Mouse (Mus musculus) stomach, embryonic 15.5 days (tissue): ENCODE measurements around the gene Ppt1. TPM values are rescaled to one million over a fixed set of nuclear protein-coding genes. Genes with fewer than 3 reads are reported as not detected.

Experiments used
- ATAC-seq: fragments of 200-750 bp; cut with Nextera tagmentation; 2 replicates; pipeline ENCODE4 v1.8.0; 2017; ENCODE audit warnings: low read depth, moderate number of reproducible peaks, moderate TSS enrichment; ENCODE audit not compliant: insufficient read depth, low FRiP score
- H3K27ac ChIP-seq: fragments of 300-500 bp; sonication (generic); 2 replicates; pipeline ENCODE4 v1.5.1; 2015; ENCODE audit warnings: mild to moderate bottlenecking, inconsistent platforms
- H3K27me3 ChIP-seq: fragments of 300-500 bp; sonication (generic); replicated peaks from 2 replicates; pipeline ENCODE4 v1.6.1; 2015; ENCODE audit warnings: inconsistent platforms
- H3K36me3 ChIP-seq: fragments of 300-500 bp; sonication (generic); 2 replicates; pipeline ENCODE4 v1.6.1; 2015; ENCODE audit warnings: inconsistent platforms
- H3K4me1 ChIP-seq: fragments of 300-500 bp; sonication (generic); 2 replicates; pipeline ENCODE4 v1.6.1; 2015; ENCODE audit warnings: inconsistent platforms
- H3K4me2 ChIP-seq: fragments of 300-500 bp; sonication (generic); 2 replicates; pipeline ENCODE4 v1.6.1; 2015; ENCODE audit warnings: mild to moderate bottlenecking, inconsistent platforms
- H3K4me3 ChIP-seq: fragments of 300-500 bp; sonication (generic); replicated peaks from 2 replicates; pipeline ENCODE4 v1.5.1; 2015; ENCODE audit warnings: inconsistent platforms
- H3K9ac ChIP-seq: fragments of 300-500 bp; sonication (generic); 2 replicates; pipeline ENCODE4 v1.6.1; 2015; ENCODE audit warnings: inconsistent platforms
- H3K9me3 ChIP-seq: fragments of 300-500 bp; sonication (generic); 2 replicates; pipeline ENCODE4 v1.6.1; 2016; ENCODE audit warnings: inconsistent platforms
- WGBS: fragments of 180-500 bp; shearing (Covaris S2); methylation state at CpG from one replicate; pipeline ENCODE4 v1.1.7; 2015; 5-methylcytosine and 5-hydroxymethylcytosine counted together
- polyA plus RNA-seq: library from polyadenylated mRNA; unstranded; fragments of >200 nt; fragmentation: Nextera tagmentation; extraction: Ambion mirVana; gene quantifications from 2 replicates; pipeline ENCODE4 v1.2.1, GENCODE M21; 2015

Ppt1 gene
- polyA plus RNA-seq, 1 experiment from 2014 or later: 73.9 TPM

DNA sequence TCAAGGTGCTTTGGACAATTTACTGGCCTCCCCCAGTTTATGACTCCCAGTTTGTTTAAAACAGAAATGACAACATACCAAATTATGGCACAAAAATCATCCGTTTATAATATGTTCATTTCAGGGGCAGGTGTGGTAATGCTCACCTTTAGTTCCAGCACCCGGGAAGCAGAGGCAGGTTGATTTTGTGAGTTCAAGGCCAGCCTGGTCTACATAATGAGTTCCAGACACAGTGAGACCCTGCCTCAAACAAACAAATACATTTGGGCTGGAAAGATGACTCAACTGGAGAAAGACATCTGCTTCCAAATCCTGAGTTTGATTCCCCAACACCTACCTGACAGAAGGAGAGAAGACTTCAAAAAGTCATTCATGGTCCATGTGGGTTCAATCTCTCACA is 51.3 kb downstream of the Ppt1 start:
- WGBS: 63% methylated on average over 2 of the region's 2 CpGs
- Histone ChIP-seq H3K4me2 (peak overlapping the region; percentile 78; the same call in 1 of the 2 replicates), H3K27ac (peak overlapping the region; percentile 100), H3K9me3 (no peaks in the 10 kb centered on the region), H3K9ac (no peak overlapping the region), H3K36me3 (no peaks in the 10 kb centered on the region), H3K4me3 (peak overlapping the region; percentile 83; the same call in 1 of the 2 replicates), H3K4me1 (peaks cover 19% of the 10 kb centered on the region), H3K27me3 (no peaks in the 10 kb centered on the region)
- ATAC-seq: no peak

DNA sequence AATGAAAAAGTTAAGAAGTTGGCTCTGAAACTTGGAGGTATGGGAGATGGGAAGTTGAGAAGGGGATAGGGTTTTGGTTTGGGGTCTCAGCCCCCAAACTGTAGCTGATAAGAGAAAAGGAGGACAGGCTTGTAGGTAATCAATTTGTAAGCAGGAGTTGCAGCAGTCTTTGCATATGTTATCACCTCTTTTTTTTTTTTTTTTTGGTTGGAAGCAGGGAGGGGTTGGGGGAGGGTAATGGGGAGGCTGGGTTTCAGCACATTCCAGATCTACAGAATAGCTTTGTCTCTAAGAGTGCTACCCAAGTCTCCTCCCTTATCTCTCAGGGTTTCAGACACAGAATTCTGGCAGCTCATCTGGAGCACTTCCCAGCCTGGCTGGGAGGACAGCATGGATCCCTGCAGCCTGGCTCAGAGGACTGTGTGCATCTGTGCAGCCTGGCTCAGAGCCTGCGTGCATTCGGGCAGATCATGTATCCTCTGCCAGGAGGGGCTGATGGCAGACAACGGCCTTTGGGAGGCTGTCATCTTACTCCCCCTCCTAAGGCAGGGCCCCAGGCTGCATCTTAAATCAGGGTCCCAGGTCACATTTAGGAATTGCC is 54.9 kb downstream of the Ppt1 start:
- no peak overlapping the region for H3K4me3 ChIP-seq
- H3K9me3 ChIP-seq: no peaks in the 10 kb centered on the region
- 10% methylated on average over 3 of the region's 3 CpGs for whole genome bisulfite sequencing
- H3K4me1 ChIP-seq: peaks cover 6% of the 10 kb centered on the region; the same call in 1 of the 2 replicates
- H3K9ac ChIP-seq: no peak overlapping the region
- H3K27me3 ChIP-seq: no peaks in the 10 kb centered on the region
- no peaks in the 10 kb centered on the region for H3K36me3 ChIP-seq
- H3K27ac ChIP-seq: peak overlapping the region; percentile 52; the same call in 1 of the 2 replicates
- ATAC-seq: no peak
- H3K4me2 ChIP-seq: no peak overlapping the region

DNA sequence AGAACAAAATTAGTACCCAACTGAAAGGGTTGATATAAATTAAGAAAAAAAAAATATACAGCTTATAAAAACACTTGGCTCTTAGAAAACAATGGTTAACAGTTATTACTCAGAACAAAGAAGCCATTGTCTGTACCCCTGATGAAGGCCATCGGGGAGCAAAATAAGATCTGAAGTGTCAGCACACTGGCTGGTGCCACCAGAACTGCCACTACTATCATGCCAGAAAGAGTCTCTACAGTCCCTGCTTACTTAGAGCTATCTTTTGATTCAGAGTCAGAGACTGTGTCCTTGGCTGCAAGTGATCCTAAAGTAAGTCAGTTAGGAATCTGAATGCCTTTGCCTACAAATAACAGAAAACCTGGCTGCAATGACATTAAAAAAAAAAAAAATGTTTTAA is 55.6 kb downstream of the Ppt1 start:
- Histone ChIP-seq H3K9ac (no peak overlapping the region), H3K4me2 (no peak overlapping the region), H3K9me3 (no peaks in the 10 kb centered on the region), H3K36me3 (no peaks in the 10 kb centered on the region), H3K27ac (no peak overlapping the region; the same call in 1 of the 2 replicates), H3K4me1 (peaks cover 6% of the 10 kb centered on the region; the same call in 1 of the 2 replicates), H3K27me3 (no peaks in the 10 kb centered on the region), H3K4me3 (no peak overlapping the region)
- ATAC-seq: no peak
- 53% methylated on average over 1 of the region's 1 CpGs for WGBS

DNA sequence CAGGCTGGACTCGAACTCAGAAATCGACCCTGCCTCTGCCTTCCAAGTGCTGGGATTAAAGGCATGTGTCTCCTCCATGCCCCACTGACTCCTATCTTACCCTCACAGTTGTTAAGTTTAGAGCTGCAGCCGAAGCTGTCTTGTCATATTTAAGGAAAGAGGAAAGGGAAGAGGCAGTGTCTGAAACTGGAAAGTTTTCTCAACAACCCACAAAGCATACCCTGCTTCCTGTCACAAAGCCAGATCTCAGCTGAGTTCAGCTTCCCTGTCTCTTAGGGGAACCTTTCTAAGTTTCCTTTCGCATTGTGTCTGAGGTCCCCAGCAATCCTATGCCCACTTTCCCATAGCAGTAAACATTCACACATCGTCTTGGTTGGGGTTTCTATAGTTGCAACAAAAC is 56.1 kb downstream of the Ppt1 start:
- H3K4me3 ChIP-seq: no peak overlapping the region
- H3K36me3 ChIP-seq: no peaks in the 10 kb centered on the region
- H3K27me3 ChIP-seq: no peaks in the 10 kb centered on the region
- no peak for ATAC-seq
- H3K9ac ChIP-seq: no peak overlapping the region
- H3K9me3 ChIP-seq: no peaks in the 10 kb centered on the region
- H3K27ac ChIP-seq: peak overlapping the region; percentile 2; the same call in 1 of the 2 replicates
- no peak overlapping the region for H3K4me2 ChIP-seq
- H3K4me1 ChIP-seq: peaks cover 6% of the 10 kb centered on the region; the same call in 1 of the 2 replicates
- WGBS: 69% methylated on average over 5 of the region's 5 CpGs

- WGBS: 68% methylated on average over 4 of the region's 4 CpGs
Observed at GRCm38 (mm10) chr4:122897750-122898149, 61.7 kb downstream of the Ppt1 start.

GRCm38 (mm10) chr4:122898313-122898712 is 62.3 kb downstream of the Ppt1 start:
- 14% methylated on average over 5 of the region's 5 CpGs for WGBS
- H3K36me3 ChIP-seq: no peaks in the 10 kb centered on the region
- ATAC-seq: no peak

More at GRCm38 (mm10) chr4:122897750-122898149, 61.7 kb downstream of the Ppt1 start:
- no peaks in the 10 kb centered on the region for H3K4me1 ChIP-seq
- H3K27ac ChIP-seq: no peak overlapping the region
- no peak for ATAC-seq
- no peaks in the 10 kb centered on the region for H3K36me3 ChIP-seq
- no peak overlapping the region for H3K4me3 ChIP-seq
- H3K4me2 ChIP-seq: no peak overlapping the region
- no peaks in the 10 kb centered on the region for H3K9me3 ChIP-seq
- H3K9ac ChIP-seq: no peak overlapping the region
- no peaks in the 10 kb centered on the region for H3K27me3 ChIP-seq

DNA sequence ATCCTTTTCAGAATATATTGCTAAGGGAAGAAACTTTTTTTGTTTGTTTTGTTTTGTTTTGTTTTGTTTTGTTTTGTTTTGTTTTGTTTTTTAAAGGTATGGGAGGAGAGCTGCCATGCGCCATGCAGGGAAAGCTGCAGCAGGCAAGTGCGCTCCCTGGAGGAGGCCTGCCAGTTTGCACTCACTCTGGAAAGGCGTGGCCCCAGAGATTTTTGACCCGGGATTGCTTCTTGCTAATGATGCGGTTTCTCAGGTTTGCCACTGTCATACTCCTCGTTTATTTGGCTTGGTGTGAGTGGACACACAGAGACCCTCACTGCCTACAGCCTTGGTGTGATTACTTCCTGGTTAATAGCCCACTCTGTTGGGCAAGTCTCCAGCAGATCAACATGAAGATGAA is 66.1 kb downstream of the Ppt1 start:
- no peaks in the 10 kb centered on the region for H3K36me3 ChIP-seq
- H3K9me3 ChIP-seq: no peaks in the 10 kb centered on the region
- H3K4me3 ChIP-seq: no peak overlapping the region
- ATAC-seq: no peak
- H3K27me3 ChIP-seq: no peaks in the 10 kb centered on the region
- H3K9ac ChIP-seq: no peak overlapping the region
- no peak overlapping the region for H3K4me2 ChIP-seq
- no peak overlapping the region for H3K27ac ChIP-seq
- H3K4me1 ChIP-seq: no peaks in the 10 kb centered on the region
- WGBS: 21% methylated on average over 6 of the region's 6 CpGs

More at GRCm38 (mm10) chr4:122898313-122898712, 62.3 kb downstream of the Ppt1 start:
- no peak overlapping the region for H3K4me3 ChIP-seq
- no peak overlapping the region for H3K4me2 ChIP-seq
- H3K9me3 ChIP-seq: no peaks in the 10 kb centered on the region
- H3K4me1 ChIP-seq: no peaks in the 10 kb centered on the region
- no peaks in the 10 kb centered on the region for H3K27me3 ChIP-seq
- no peak overlapping the region for H3K27ac ChIP-seq
- no peak overlapping the region for H3K9ac ChIP-seq

DNA sequence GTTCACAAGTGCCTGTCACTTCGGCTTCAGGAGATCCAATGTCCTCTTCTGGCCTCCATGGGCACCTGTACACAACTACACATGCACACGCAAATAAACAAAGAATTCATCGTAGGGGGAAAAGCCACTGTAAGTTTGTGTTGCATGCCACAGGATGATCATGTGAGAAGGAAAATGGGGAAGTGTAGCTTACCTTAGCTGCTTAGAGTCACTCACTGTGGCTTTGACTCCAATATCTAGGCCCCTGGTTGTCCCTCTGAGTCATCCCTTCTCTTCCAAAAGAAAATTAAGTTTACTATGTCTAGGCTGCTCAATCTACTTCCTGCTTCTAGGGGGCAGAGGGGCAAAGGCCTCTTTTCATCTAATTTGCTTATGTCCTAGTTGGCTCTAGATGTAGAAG is 67.7 kb downstream of the Ppt1 start:
- Histone ChIP-seq H3K36me3 (no peaks in the 10 kb centered on the region), H3K27ac (no peak overlapping the region), H3K4me2 (no peak overlapping the region), H3K4me3 (no peak overlapping the region), H3K4me1 (no peaks in the 10 kb centered on the region), H3K9ac (no peak overlapping the region), H3K9me3 (no peaks in the 10 kb centered on the region), H3K27me3 (no peaks in the 10 kb centered on the region)
- WGBS: 85% methylated on average over 3 of the region's 3 CpGs
- no peak for ATAC-seq

- Histone ChIP-seq H3K9me3 (no peaks in the 10 kb centered on the region), H3K36me3 (no peaks in the 10 kb centered on the region), H3K9ac (no peak overlapping the region), H3K4me3 (no peak overlapping the region), H3K4me1 (no peaks in the 10 kb centered on the region), H3K27me3 (no peaks in the 10 kb centered on the region), H3K4me2 (no peak overlapping the region), H3K27ac (no peak overlapping the region)
- WGBS: 83% methylated on average over 10 of the region's 10 CpGs
- no peak for ATAC-seq
Observed at GRCm38 (mm10) chr4:122905359-122905758, 69.3 kb downstream of the Ppt1 start.

Other genes starting within 250 kb of the Ppt1 start
- not detected in 2 replicates for gene 9530002B09Rik, start 147.0 kb upstream of the Ppt1 start, polyA plus RNA-seq
- 71.0 and 74.8 TPM in 2 replicates for gene Cap1, start 49.8 kb downstream of the Ppt1 start, polyA plus RNA-seq
- 2.7 and 4.1 TPM in 2 replicates for gene Mfsd2a, start 124.9 kb downstream of the Ppt1 start, polyA plus RNA-seq
- 20.6 and 21.3 TPM in 2 replicates for gene Mycl, start 159.4 kb downstream of the Ppt1 start, polyA plus RNA-seq
- 18.3 and 20.4 TPM in 2 replicates for gene Trit1, start 180.4 kb downstream of the Ppt1 start, polyA plus RNA-seq